Mouse (Mus musculus): ENCODE measurements at regions not wholly inside any gene's neighbourhood (a gene's known extent, or its start where the extent isn't known, plus 50 kb on each side); places are given as distances from the start of the nearest gene placed in this dataset.
A peak's percentile ranks its signal among the peaks of the same experiment; 100 is the strongest.
"Not testable (repeated sequence)": the region's sequence is repeated elsewhere in the genome, so short reads cannot be mapped to it uniquely, and the experiment has no call there.

- Histone ChIP-seq H3K9ac (no peak overlapping the region), H3K4me1 (ENCODE audit: insufficient read depth) (no peaks in the 10 kb centered on the region), H3K27ac (ENCODE audit: low read depth, low read length) (no peak overlapping the region), H3K4me2 (ENCODE audit: low read depth) (no peak overlapping the region), H3K36me3 (ENCODE audit: insufficient read depth) (no peaks in the 10 kb centered on the region), H3K9me3 (ENCODE audit: low read length) (no peaks in the 10 kb centered on the region), H3K4me3 (ENCODE audit: low read depth, low read length) (no peak overlapping the region), H3K27me3 (ENCODE audit: insufficient read depth, low read length) (no peaks in the 10 kb centered on the region)
- DNase-seq, result no peak
- no peak for ATAC-seq
- TF ChIP-seq CTCF (IDR thresholded peaks at IDR 0.05; ENCODE audit: low read depth), result no peak
- 67% methylated on average over 5 of the region's 5 CpGs for WGBS
These were observed 651.5 kb upstream of the Kif2b start for GRCm38 (mm10) chr11:92228855-92229254.

GRCm38 (mm10) chr11:92208980-92209548, 631.7 kb upstream of the Kif2b start:
- no peak overlapping the region for H3K9ac ChIP-seq

GRCm38 (mm10) chr11:92178393-92178792, 601.0 kb upstream of the Kif2b start:
- not testable (repeated sequence) for H3K4me2 ChIP-seq (ENCODE audit: low read depth); DNase-seq; H3K4me1 ChIP-seq (ENCODE audit: insufficient read depth); H3K9me3 ChIP-seq (ENCODE audit: low read length); H3K27ac ChIP-seq (ENCODE audit: low read depth, low read length); H3K27me3 ChIP-seq (ENCODE audit: insufficient read depth, low read length); H3K4me3 ChIP-seq (ENCODE audit: low read depth, low read length); H3K9ac ChIP-seq; ATAC-seq; H3K36me3 ChIP-seq (ENCODE audit: insufficient read depth)
- 76% methylated on average over 3 of the region's 3 CpGs for WGBS

More at GRCm38 (mm10) chr11:92208980-92209548, 631.7 kb upstream of the Kif2b start:
- Histone ChIP-seq H3K27ac (ENCODE audit: low read depth, low read length) (no peak overlapping the region), H3K4me3 (ENCODE audit: low read depth, low read length) (no peak overlapping the region), H3K4me2 (ENCODE audit: low read depth) (no peak overlapping the region), H3K4me1 (ENCODE audit: insufficient read depth) (no peaks in the 10 kb centered on the region), H3K9me3 (ENCODE audit: low read length) (no peaks in the 10 kb centered on the region), H3K36me3 (ENCODE audit: insufficient read depth) (no peaks in the 10 kb centered on the region), H3K27me3 (ENCODE audit: insufficient read depth, low read length) (no peaks in the 10 kb centered on the region)
- no peak for TF ChIP-seq CTCF (IDR thresholded peaks at IDR 0.05; ENCODE audit: low read depth)
- ATAC-seq (no peak), DNase-seq (no peak)
- 53% methylated on average over 1 of the region's 1 CpGs for WGBS

DNA sequence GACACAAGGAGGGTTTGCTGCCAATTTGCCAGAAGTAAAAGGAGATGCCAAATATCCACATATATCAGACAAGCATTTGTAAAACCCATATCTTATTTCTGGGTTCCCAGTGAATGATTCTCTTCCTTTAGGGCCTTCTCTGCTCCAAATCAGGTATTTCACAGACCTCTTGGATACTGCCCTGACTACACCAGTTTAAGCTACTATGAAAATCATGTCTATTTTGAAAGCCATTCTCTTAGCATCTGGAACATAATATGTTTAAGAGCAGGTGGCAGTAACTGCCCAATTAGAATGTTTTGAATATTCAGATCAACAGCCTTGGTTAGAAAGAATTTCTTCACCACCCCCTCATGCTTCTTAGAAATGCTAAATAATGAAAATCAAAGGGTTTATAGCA, 575.8 kb upstream of the Kif2b start:
- no peak overlapping the region for H3K27ac ChIP-seq (ENCODE audit: low read depth, low read length)
- no peak overlapping the region for H3K9ac ChIP-seq
- no peak for TF ChIP-seq CTCF (IDR thresholded peaks at IDR 0.05; ENCODE audit: low read depth)
- no peak for DNase-seq
- no peaks in the 10 kb centered on the region for H3K27me3 ChIP-seq (ENCODE audit: insufficient read depth, low read length)
- H3K9me3 ChIP-seq (ENCODE audit: low read length), result no peaks in the 10 kb centered on the region
- no peak overlapping the region for H3K4me3 ChIP-seq (ENCODE audit: low read depth, low read length)
- no peak for ATAC-seq
- no peak overlapping the region for H3K4me2 ChIP-seq (ENCODE audit: low read depth)
- H3K36me3 ChIP-seq (ENCODE audit: insufficient read depth), result no peaks in the 10 kb centered on the region
- H3K4me1 ChIP-seq (ENCODE audit: insufficient read depth), result no peaks in the 10 kb centered on the region

DNA sequence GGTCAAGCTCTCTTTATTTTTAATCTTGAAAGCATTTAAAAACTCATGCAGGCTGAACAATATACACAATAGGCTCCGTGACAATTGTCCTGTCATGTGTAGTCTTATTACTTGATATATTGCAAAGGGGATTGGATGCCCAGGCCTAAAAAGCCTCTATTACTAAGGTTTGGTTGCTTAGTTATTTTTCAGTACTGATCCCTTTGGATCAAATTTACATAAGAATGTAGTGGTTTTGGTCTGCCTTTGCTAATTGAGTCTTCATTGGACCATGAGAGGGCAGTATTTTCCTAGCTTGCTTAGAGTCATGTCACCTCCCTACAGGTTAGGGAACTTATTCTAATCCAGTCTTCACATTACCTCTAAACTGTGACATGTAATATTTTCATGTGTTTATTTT, 558.3 kb upstream of the Kif2b start:
- WGBS, result 15% methylated on average over 1 of the region's 1 CpGs
- peak; percentile 51 for TF ChIP-seq CTCF (IDR thresholded peaks at IDR 0.05; ENCODE audit: low read depth)

GRCm38 (mm10) chr11:92134891-92135590, 557.7 kb upstream of the Kif2b start:
- Histone ChIP-seq H3K9me3 (ENCODE audit: low read length) (no peaks in the 10 kb centered on the region), H3K27me3 (ENCODE audit: insufficient read depth, low read length) (no peaks in the 10 kb centered on the region), H3K27ac (ENCODE audit: low read depth, low read length) (no peak overlapping the region), H3K4me3 (ENCODE audit: low read depth, low read length) (no peak overlapping the region), H3K36me3 (ENCODE audit: insufficient read depth) (no peaks in the 10 kb centered on the region), H3K4me1 (ENCODE audit: insufficient read depth) (no peaks in the 10 kb centered on the region), H3K4me2 (ENCODE audit: low read depth) (no peak overlapping the region), H3K9ac (no peak overlapping the region)
- 23% methylated on average over 3 of the region's 3 CpGs for WGBS
- no peak for ATAC-seq
- TF ChIP-seq CTCF (IDR thresholded peaks at IDR 0.05; ENCODE audit: low read depth), result no peak
- no peak for DNase-seq

More for the DNA sequence above, 558.3 kb upstream of the Kif2b start:
- Histone ChIP-seq H3K9ac (no peak overlapping the region), H3K4me1 (ENCODE audit: insufficient read depth) (no peaks in the 10 kb centered on the region), H3K27me3 (ENCODE audit: insufficient read depth, low read length) (no peaks in the 10 kb centered on the region), H3K36me3 (ENCODE audit: insufficient read depth) (no peaks in the 10 kb centered on the region), H3K27ac (ENCODE audit: low read depth, low read length) (no peak overlapping the region), H3K9me3 (ENCODE audit: low read length) (no peaks in the 10 kb centered on the region), H3K4me3 (ENCODE audit: low read depth, low read length) (no peak overlapping the region), H3K4me2 (ENCODE audit: low read depth) (no peak overlapping the region)
- ATAC-seq (no peak), DNase-seq (no peak)

DNA sequence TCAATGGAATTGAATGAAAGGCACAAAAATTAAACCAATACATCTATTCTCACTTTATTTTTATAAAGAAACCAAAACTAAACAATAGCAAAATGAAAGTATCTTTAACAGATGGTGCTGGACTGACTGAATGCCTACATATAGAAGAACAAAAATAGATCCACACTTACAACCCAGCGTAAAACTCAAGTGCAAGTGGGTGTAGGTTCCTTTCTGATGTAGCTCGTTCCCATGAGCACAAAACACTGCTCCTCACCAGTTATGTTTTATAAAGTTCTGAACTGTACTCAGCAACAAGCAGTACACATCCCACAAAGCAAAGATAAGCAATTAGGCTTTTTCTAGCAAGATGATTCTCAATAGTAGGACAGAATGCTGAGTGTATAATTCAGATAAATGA, 507.4 kb upstream of the Kif2b start:
- Histone ChIP-seq H3K27ac (ENCODE audit: low read depth, low read length) (no peak overlapping the region), H3K4me2 (ENCODE audit: low read depth) (no peak overlapping the region), H3K36me3 (ENCODE audit: insufficient read depth) (no peaks in the 10 kb centered on the region), H3K9me3 (ENCODE audit: low read length) (no peaks in the 10 kb centered on the region), H3K4me1 (ENCODE audit: insufficient read depth) (no peaks in the 10 kb centered on the region), H3K4me3 (ENCODE audit: low read depth, low read length) (no peak overlapping the region), H3K9ac (no peak overlapping the region), H3K27me3 (ENCODE audit: insufficient read depth, low read length) (no peaks in the 10 kb centered on the region)
- 73% methylated on average over 2 of the region's 2 CpGs for WGBS
- no peak for TF ChIP-seq CTCF (IDR thresholded peaks at IDR 0.05; ENCODE audit: low read depth)
- ATAC-seq (no peak), DNase-seq (no peak)

Measured in forebrain, postnatal 0 days (tissue).